Mouse (Mus musculus): Measurements from ENCODE around the gene Eif3j1.
"Not testable (repeated sequence)": the region's sequence is repeated elsewhere in the genome, so short reads cannot be mapped to it uniquely, and the experiment has no call there.

The Eif3j1 gene

DNA sequence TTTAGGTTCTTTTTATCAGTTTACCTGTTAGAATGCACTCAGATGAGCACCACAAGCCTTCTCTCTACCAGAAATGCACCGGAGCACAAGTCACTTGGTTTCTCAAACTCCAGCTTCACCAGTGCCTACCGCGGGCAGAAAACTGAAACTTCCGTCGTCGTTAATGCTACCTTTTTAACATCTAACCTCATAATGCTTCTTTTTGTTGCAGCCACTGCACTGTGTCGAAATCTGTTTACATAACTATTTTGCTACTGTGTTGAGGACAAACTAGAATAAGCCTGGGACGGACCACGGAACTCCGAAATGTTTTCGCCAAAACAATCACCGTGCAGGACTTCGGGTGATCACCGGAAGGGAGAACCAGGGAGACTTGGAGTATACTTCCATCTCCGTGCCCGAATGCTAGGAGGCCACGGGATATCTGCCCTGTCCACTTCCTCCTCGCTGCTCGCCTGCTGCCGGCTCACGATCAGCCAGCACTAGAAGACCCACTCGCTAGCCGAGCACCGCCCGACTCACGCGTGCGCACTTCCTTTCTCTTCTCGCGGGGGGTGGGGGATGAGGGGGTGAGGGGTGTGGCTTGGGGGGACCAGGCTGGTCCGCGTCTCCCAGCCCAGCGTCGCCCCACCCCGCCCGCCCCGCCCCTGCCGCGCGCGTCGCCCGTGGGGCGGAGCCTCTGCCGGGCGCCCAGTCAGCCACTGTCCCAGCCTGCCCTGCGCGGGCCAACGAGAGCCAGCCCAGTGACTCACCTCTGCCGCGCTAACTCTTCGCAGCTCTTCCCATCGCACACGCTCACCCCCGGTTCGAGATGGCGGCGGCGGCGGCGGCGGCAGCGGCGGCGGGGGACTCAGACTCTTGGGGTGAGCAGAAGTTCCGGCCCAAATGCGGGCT, at the start of gene Eif3j1:
Gene Eif3j1 (plus strand): TSS at position 685 of the 894 bp plus-strand sequence.
- in situ Hi-C loops (cut with MseI, MboI): no loop called here

- in situ Hi-C loops (cut with MseI, MboI): no loop called here
Measured at GRCm38 (mm10) chr2:121995738-121996137, 32.6 kb upstream of the Eif3j1 start.

DNA sequence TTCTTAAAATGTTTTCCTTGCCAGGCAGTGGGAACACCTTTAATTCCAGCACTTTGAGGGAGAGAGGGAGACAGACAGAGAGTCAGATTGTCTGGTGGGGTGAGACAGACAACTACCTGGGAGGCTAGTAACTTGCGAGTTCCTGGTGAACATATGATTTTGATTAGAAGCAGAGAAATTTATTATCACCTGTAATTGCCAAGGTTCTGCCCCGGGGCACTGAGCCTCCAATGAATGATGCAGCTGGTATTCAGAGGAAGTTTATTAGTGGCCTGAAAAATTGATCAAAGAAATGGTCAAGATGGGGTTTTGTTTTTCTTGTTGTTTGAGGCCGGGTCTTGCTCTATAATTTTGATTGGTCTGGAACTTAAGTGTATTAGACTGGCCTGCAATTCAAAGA, 19.5 kb upstream of the Eif3j1 start:
- in situ Hi-C loops (cut with MseI, MboI): no loop called here

- in situ Hi-C loops (cut with MseI, MboI): no loop called here
Measured at GRCm38 (mm10) chr2:122011441-122011840, 16.9 kb upstream of the Eif3j1 start.

- in situ Hi-C loops (cut with MseI, MboI): no loop called here
Measured at GRCm38 (mm10) chr2:122018705-122019104, 9.6 kb upstream of the Eif3j1 start.

DNA sequence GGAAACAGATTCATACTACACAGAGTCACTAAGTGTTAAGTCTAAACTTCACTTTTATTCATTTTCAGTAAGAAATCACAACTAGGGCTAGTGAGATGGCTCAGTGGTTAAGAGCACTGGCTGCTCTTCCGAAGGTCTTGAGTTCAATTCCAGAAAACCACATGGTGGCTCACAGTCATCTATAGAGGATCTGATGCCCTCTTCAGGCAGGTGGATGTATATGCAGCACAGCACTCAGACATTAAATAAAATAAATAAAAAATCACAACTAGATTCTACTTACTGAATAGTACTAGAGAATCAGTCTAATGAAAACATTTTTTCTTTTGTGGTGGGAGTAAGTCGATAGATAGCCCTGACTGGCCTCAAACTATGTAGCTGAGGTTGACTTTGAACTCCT, 6.1 kb upstream of the Eif3j1 start:
- in situ Hi-C loops (cut with MseI, MboI): no loop called here

DNA sequence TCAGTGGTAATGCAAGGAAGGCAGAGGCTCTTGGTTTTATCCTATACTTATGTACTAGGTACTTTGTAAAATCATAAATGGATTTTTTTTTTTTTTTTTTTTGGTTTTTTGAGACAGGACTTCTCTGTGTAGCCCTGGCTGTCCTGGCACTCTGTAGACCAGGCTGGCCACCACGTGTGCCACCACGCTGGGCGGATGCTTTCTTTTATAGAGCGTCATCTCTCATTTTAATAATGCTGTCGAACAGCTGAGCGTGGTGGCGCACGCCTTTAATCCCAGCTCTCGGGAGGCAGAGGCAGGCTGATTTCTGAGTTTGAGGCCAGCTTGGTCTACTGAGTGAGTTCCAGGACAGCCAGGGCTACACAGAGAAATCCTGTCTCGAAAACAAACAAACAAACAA, 1.3 kb upstream of the Eif3j1 start:
- in situ Hi-C loops (cut with MseI, MboI): not testable (repeated sequence)

DNA sequence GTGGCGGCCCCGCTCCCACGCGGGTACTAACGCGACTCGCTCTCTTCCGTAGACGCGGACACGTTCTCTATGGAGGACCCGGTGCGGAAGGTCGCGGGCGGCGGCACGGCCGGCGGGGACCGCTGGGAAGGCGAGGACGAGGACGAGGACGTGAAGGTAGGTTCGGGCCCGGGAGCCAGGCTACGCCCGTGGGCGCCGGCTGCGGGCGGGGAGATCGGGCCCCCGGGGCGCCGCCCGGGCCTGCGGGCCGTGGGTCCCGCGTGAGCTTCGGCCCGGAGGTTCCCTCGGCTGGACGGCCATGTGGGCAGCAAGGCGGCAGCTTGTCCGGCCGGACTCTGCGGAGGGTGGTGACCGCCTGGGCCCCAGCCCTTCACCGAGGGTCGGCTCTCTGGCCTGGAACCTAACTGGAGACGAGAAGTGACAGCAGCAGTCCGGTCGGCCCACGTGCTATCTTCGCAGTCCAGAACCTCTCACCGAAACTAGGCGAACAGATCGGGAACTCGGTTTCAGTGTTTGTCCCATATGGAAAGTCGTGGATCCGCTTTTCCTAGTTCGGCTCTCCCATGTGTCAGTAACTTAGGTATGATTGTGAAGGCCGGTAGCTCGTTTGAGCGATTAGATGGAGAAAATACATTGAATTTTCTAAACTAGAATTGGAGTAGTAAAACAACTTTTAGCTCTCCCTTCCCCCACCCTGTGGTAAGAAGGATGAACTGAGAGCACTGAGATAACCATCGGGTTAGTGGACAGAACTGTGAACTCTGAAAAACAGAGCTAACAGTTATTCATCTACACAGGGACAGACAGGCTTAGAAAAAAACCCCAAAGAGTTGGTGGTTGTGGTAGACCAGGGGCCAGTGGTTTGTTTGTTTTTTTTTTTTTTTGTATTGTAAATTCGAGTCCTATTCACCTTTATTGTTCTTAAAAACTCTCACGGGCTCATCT, 682 bp downstream of the Eif3j1 start:
- in situ Hi-C loops (cut with MseI, MboI): no loop called here

GRCm38 (mm10) chr2:122031970-122032369, 3.6 kb downstream of the Eif3j1 start:
- in situ Hi-C loops (cut with MseI, MboI): no loop called here

DNA sequence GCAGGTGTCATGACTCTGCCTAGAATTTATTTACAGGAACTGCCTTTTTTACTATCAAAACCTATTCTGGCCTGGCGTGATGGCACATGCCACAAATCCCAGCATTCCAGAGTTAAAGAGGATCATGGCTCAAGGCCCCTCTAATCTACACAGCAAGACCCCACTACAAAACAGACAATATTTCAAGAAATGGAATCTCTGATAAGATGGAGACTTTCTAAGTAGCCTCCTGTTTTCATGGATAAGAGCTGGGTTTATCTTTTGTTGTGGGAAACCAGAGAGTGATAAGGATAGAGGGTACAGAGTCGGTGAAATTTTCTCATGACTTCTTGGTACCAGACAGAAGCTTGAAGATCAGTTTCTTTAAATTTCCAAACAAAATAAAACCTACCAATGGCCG, 7.7 kb downstream of the Eif3j1 start:
- in situ Hi-C loops (cut with MseI, MboI): no loop called here

DNA sequence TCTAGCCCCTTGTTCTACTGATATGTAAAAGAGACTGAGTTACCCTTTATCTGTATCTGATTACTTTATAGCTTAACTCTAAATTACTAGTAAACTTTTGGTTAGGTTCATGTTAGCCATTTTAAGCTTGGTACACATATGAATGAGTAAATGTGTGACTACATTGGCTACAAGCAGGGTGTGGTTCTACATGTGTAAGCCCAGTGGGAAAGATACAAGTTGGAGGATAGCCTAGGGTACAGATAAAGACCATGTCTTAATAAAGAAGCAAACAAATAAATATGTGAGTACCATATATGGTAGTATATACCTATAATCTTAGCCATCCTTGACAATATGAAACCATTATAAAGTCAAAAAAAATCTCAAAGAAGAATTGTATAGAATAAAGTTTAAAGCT, 15.6 kb downstream of the Eif3j1 start:
- in situ Hi-C loops (cut with MseI, MboI): no loop called here

GRCm38 (mm10) chr2:122059365-122060115, 31.2 kb downstream of the Eif3j1 start:
- in situ Hi-C loops (cut with MseI, MboI): no loop called here

DNA sequence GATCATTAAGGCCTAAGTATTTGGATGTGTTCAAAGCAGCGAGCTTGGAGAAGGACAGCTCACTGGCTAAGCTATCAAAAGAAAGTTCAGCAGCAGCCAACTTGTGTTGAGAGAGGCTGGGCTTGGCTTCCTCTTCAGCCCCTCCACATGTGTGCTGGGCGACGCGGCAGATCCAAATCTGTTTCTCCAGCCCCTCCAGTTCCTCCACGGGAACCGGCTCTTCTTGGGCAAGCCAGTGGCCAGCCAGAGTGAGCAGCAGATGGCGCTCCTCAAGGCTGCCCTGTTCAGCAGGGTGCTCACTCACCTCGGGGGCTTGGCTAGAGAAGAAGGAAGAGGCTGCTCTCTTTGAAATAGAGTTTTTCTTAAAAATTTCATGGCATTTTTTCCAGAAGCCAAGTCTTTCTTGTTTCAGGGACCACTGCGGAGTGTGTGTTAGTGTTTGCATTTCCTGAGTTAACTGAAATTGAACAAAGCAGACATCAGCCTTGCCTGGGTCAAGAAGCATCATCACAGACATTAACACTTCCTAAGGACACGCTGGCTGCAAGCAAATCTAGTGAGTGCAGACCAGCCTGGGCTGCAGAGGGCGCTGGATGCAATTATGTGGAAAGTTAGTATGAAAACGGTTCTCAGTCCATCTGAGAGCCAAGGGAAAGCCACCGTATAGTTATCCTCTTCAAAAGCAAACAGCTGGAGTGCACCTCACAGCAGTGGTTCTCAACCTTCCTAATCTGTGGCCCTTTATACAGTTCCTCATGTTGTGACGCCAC, 37.0 kb downstream of the Eif3j1 start:
- in situ Hi-C loops (cut with MseI, MboI): no loop called here

- in situ Hi-C loops (cut with MseI, MboI): no loop called here
Measured at GRCm38 (mm10) chr2:122066241-122066640, 37.9 kb downstream of the Eif3j1 start.

DNA sequence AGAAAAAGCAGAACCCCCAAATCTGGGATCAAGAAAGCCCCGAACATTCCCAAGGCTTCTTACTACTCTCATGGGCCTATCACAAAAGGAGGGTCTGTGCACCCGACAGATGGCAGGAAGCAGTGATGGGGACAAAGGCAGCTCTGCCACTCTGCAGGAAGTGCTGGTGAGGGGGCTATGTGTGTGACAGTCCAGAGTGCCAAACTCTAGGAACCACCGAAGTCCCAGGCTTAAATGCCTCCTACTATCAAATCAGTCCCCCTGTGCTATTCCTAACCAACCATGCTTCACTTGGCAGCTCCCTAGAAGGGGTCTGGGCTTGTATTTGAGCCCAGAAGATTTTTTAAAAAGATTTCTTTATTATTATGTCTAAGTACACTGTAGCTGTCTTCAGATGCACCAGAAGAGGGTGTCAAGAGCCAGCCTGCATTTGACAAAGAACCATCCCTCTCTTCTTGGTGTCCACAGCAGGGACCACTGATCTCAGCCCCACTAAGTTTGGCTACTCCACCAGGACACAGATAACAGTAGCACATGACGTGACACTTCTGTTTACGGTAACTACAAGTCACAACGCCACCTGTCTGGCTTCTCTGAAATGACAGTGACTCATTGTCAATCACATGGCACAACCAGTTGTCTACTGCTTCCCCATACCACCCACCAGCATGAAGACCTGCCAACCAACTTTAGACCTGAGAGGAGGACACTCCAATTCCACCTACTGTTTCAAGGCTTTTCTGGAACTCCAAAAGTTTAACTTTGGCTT, 41.0 kb downstream of the Eif3j1 start:
- in situ Hi-C loops (cut with MseI, MboI): no loop called here

DNA sequence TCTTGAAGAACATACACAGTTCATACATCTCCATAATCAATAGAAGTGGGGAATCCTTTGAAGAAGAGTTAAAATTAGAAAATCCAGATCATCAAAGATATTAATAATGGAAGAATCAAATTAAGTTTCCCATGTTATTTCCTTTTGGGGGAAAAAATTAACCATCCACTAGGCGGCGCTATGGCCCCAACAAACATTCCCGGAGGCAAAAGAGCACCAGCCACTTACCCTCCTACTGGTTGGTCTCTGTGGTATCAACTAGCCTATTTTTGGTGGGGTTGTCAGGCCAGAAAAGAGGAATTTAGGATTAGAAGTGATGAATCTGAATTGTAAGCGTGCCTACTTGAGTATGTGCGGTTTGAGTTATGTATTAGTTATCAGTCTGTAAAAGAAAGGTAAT, 41.6 kb downstream of the Eif3j1 start:
- in situ Hi-C loops (cut with MseI, MboI): loop anchor here in 1 of 2 experiments (5.0 kb wide), 1 partner anchor 82 kb away; no protein-coding TSS in a partner anchor

DNA sequence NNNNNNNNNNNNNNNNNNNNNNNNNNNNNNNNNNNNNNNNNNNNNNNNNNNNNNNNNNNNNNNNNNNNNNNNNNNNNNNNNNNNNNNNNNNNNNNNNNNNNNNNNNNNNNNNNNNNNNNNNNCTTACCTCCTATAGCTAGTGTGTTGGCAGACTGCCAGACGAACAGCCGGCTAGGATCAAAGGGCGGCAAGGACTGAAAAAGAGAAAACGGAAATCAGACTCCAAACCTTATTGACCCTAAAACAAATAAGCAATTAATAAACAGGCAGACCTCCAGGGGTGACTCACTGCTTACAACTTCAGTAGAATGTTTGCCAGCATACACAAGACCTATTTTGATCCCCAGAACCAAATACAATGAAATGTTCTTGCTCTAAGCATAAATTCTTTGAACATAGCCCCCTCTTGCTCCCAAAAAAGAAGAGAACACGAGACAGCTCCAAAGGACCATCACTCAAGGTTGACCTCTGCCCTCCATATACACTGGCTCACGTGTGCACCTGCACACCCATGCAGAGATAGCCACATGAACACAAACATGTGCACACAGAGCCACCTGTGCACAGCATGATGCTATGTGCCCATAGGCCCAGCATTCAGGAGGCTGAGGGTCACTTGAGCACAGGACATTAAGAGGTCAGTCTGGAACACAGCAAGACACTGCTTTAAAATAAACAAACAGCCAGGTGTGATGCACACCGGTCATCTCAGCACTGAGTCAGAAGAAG, 53.5 kb downstream of the Eif3j1 start:
- in situ Hi-C loops (cut with MseI, MboI): no loop called here

- in situ Hi-C loops (cut with MseI, MboI): no loop called here
Measured at GRCm38 (mm10) chr2:122086446-122086845, 58.1 kb downstream of the Eif3j1 start.

GRCm38 (mm10) chr2:122093844-122094243, 65.5 kb downstream of the Eif3j1 start:
- in situ Hi-C loops (cut with MseI, MboI): no loop called here
